Mouse (Mus musculus) lung, adult 2 months (tissue): Measurements from ENCODE around the gene Tenm3.

Source experiments
- CTCF ChIP-seq: fragments of 200-500 bp; IDR thresholded peaks from 2 replicates; pipeline ENCODE4 v1.5.1; 2011; ENCODE audit warnings: mild to moderate bottlenecking, low read length, control low read depth; ENCODE audit not compliant: insufficient read depth
- POLR2A ChIP-seq: fragments of 200-500 bp; IDR thresholded peaks from 2 replicates; pipeline ENCODE4 v1.6.1; 2011; ENCODE audit warnings: low read depth, mild to moderate bottlenecking, control low read depth, low read length, borderline replicate concordance; ENCODE audit errors: extremely low read depth

GRCm38 (mm10) chr8:48417714-48418113 is 426.0 kb downstream of the Tenm3 start:
- TF ChIP-seq CTCF (no peak), POLR2A (no peak)
